Mouse (Mus musculus): ENCODE results near the gene Nmur1. TPM values are rescaled to one million over a fixed set of nuclear protein-coding genes. Genes with fewer than 3 reads are reported as not detected.

The Nmur1 gene
- total and polyA plus RNA-seq, 3 experiments: not detected

GRCm38 (mm10) chr1:86406914-86407313 is 19.1 kb downstream of the Nmur1 start (continued):
- TF ChIP-seq E2F4 (IDR thresholded peaks at IDR 0.05; ENCODE audit: borderline replicate concordance, low read depth, low read length) (no peak), UBTF (IDR thresholded peaks at IDR 0.05; ENCODE audit: borderline replicate concordance, insufficient read depth, low read depth, low read length) (no peak), ZNF384 (IDR thresholded peaks at IDR 0.05; ENCODE audit: low read depth, low read length) (no peak), EP300 (IDR thresholded peaks at IDR 0.05; ENCODE audit: low read depth in 1 of 2, low read length in 2 of 2) (no peak)

- Histone ChIP-seq H3K27me3 (ENCODE audit: control insufficient read depth in 1 of 2, insufficient read depth in 2 of 2, low read length in 2 of 2) (no peaks in the 10 kb centered on the region), H3K27ac (ENCODE audit: control insufficient read depth, low read depth, low read length) (no peak overlapping the region), H3K9me3 (replicated peaks; ENCODE audit: insufficient read depth, low read length) (no peaks in the 10 kb centered on the region), H3K79me2 (ENCODE audit: control insufficient read depth, insufficient read depth, low read length, poor library complexity) (no peaks in the 10 kb centered on the region), H3K4me3 (ENCODE audit: control insufficient read depth in 1 of 2, insufficient read depth in 1 of 2, low read depth in 2 of 2, low read length in 2 of 2) (no peak overlapping the region), H3K9ac (ENCODE audit: control insufficient read depth, low read depth, low read length, poor library complexity, severe bottlenecking) (no peak overlapping the region), H3K36me3 (ENCODE audit: control insufficient read depth in 1 of 2, insufficient read depth in 2 of 2, low read length in 2 of 2) (no peaks in the 10 kb centered on the region), H3K4me1 (ENCODE audit: control insufficient read depth in 1 of 2, insufficient read depth in 2 of 2, low read length in 2 of 2) (peaks cover 0 to under 1% of the 10 kb centered on the region in 2 experiments; a peak in 1 of 4 replicates)
- TF ChIP-seq USF1 (IDR thresholded peaks at IDR 0.05; ENCODE audit: low read depth, low read length) (no peak), POLR2AphosphoS2 (IDR thresholded peaks at IDR 0.05; ENCODE audit: low read length) (no peak), EP300 (IDR thresholded peaks at IDR 0.05; ENCODE audit: low read depth in 1 of 2, low read length in 2 of 2) (no peak), HCFC1 (IDR thresholded peaks at IDR 0.05; ENCODE audit: low read depth, low read length) (no peak), E2F4 (IDR thresholded peaks at IDR 0.05; ENCODE audit: borderline replicate concordance, low read depth, low read length) (no peak), ELF1 (IDR thresholded peaks at IDR 0.05; ENCODE audit: low read depth, low read length) (no peak)
- DNase-seq (ENCODE audit: low read depth, low spot score): no peak
These were observed 19.7 kb downstream of the Nmur1 start for GRCm38 (mm10) chr1:86406313-86406712.

GRCm38 (mm10) chr1:86404834-86405233 is 21.2 kb downstream of the Nmur1 start:
- H3K27me3 ChIP-seq (ENCODE audit: control insufficient read depth in 1 of 2, insufficient read depth in 2 of 2, low read length in 2 of 2): no peaks in the 10 kb centered on the region
- no peak overlapping the region for H3K4me3 ChIP-seq (ENCODE audit: control insufficient read depth in 1 of 2, insufficient read depth in 1 of 2, low read depth in 2 of 2, low read length in 2 of 2)
- no peak overlapping the region for H3K27ac ChIP-seq (ENCODE audit: control insufficient read depth, low read depth, low read length)
- peak; percentile 71 for DNase-seq (ENCODE audit: low read depth, low spot score)
- TF ChIP-seq SMC3 (IDR thresholded peaks at IDR 0.05; ENCODE audit: low read depth, low read length): peak; percentile 53
- no peak for TF ChIP-seq MXI1 (IDR thresholded peaks at IDR 0.05; ENCODE audit: low read depth, low read length)
- peak; percentile 64 for TF ChIP-seq RAD21 (IDR thresholded peaks at IDR 0.05; ENCODE audit: low read depth, low read length)
- TF ChIP-seq ZC3H11A (IDR thresholded peaks at IDR 0.05; ENCODE audit: low read depth, low read length): peak; percentile 42
- TF ChIP-seq CTCF (IDR thresholded peaks at IDR 0.05 in 2 of 3, conservative IDR thresholded peaks at IDR 0.05 in 1 of 3; ENCODE audit: control insufficient read depth in 1 of 3, insufficient read depth in 1 of 3, low read depth in 2 of 3, low read length in 3 of 3, poor library complexity in 1 of 3, severe bottlenecking in 1 of 3): peak; percentile 76 to 92 (median 79)
- TF ChIP-seq NRF1 (IDR thresholded peaks at IDR 0.05; ENCODE audit: insufficient read depth, low read depth, low read length, poor library complexity, severe bottlenecking): no peak
- no peak overlapping the region for H3K9ac ChIP-seq (ENCODE audit: control insufficient read depth, low read depth, low read length, poor library complexity, severe bottlenecking)
- peaks cover 12% of the 10 kb centered on the region in 2 experiments for H3K4me1 ChIP-seq (ENCODE audit: control insufficient read depth in 1 of 2, insufficient read depth in 2 of 2, low read length in 2 of 2)
- H3K36me3 ChIP-seq (ENCODE audit: control insufficient read depth in 1 of 2, insufficient read depth in 2 of 2, low read length in 2 of 2): peaks cover 0 to 12% of the 10 kb centered on the region in 2 experiments; a peak in 2 of 4 replicates
- H3K9me3 ChIP-seq (replicated peaks; ENCODE audit: insufficient read depth, low read length): no peaks in the 10 kb centered on the region
- H3K79me2 ChIP-seq (ENCODE audit: control insufficient read depth, insufficient read depth, low read length, poor library complexity): no peaks in the 10 kb centered on the region
